20 mouse cellular contexts compared by ENCODE assay signal in the genomic region with DNA sequence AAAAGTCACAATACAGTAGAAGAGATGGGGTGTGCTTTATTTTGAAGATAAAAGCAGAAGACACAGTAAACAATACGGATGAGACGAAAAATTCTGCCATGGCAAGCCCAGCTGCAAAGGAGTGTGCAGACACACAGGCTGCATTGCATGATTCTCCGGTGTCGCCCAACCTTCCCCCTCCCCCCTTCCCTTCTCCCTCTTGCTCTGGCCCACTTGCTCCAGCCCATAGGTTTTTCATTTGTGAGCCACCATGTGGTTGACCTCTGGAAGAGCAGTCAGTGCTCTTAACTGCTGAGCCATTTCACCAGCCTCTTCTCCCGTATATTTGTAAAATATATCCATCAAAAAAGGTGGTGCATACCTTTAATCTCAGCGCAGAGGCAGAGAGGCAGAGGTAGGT. TPM values are rescaled to one million over a fixed set of nuclear protein-coding genes. Genes with fewer than 3 reads are reported as not detected.
A peak's percentile ranks its signal among the peaks of the same experiment; 100 is the strongest.
DNase-seq lines count a peak whose midpoint lies in the region; ATAC-seq and TF ChIP-seq lines count a peak whose summit lies in the region.
"Had no signal": no experiment of that assay in that cellular context is flagged by ENCODE, and none has a peak within 500 bp of the region (broad histone marks: within the 10 kb centered on the region; RNA-seq: fewer than 3 reads in every experiment).

No protein-coding gene starts in this region.

- WGBS in kidney, adult 2 months, result 41% methylated on average over 6 of the region's 6 CpGs
- WGBS in thymus, adult 2 months, result 49% methylated on average over 6 of the region's 6 CpGs

- no peak for TF ChIP-seq POLR2A in kidney, adult 2 months (IDR thresholded peaks at IDR 0.05; ENCODE audit: low read depth, low read length)
- TF ChIP-seq POLR2A in thymus, adult 2 months (IDR thresholded peaks at IDR 0.05; ENCODE audit: control insufficient read depth, extremely low read depth, insufficient read depth, low read length, poor library complexity), result no peak

- no peaks in the 10 kb centered on the region for H3K9me3 ChIP-seq in G1E (replicated peaks)
- H3K9me3 ChIP-seq: heart, embryonic 12.5 days; neural tube, embryonic 15.5 days had no signal

- no peak overlapping the region for H3K27ac ChIP-seq in kidney, adult 2 months (ENCODE audit: insufficient read depth, low read depth, low read length)
- H3K27ac ChIP-seq in thymus, adult 2 months (ENCODE audit: control insufficient read depth, insufficient read depth, low read length), result no peak overlapping the region
- H3K27ac ChIP-seq: macrophage; neural tube, embryonic 15.5 days had no signal

- H3K4me3 ChIP-seq in kidney, adult 2 months (ENCODE audit: insufficient read depth, low read depth, low read length), result no peak overlapping the region
- H3K4me3 ChIP-seq in G1E (ENCODE audit: low read depth, low read length), result peak overlapping the region; percentile 59; the same call in 1 of the 2 replicates
- H3K4me3 ChIP-seq in thymus, adult 2 months (ENCODE audit: control insufficient read depth, insufficient read depth, low read length), result no peak overlapping the region
- H3K4me3 ChIP-seq: heart, embryonic 12.5 days; neural tube, embryonic 15.5 days had no signal

- no peaks in the 10 kb centered on the region for H3K27me3 ChIP-seq in kidney, adult 2 months (replicated peaks; ENCODE audit: control insufficient read depth, insufficient read depth, low read length)
- H3K27me3 ChIP-seq in G1E (ENCODE audit: insufficient read depth, low read length), result no peaks in the 10 kb centered on the region
- H3K27me3 ChIP-seq in thymus, adult 2 months (ENCODE audit: control insufficient read depth, insufficient read depth, low read length), result no peaks in the 10 kb centered on the region
- H3K27me3 ChIP-seq: heart, embryonic 12.5 days; neural tube, embryonic 15.5 days had no signal

- no peaks in the 10 kb centered on the region for H3K36me3 ChIP-seq in kidney, adult 2 months (ENCODE audit: control insufficient read depth, insufficient read depth, low read length)
- H3K36me3 ChIP-seq in G1E (replicated peaks), result peaks cover 47% of the 10 kb centered on the region
- H3K36me3 ChIP-seq in thymus, adult 2 months (ENCODE audit: control insufficient read depth, insufficient read depth, low read length), result no peaks in the 10 kb centered on the region
- H3K36me3 ChIP-seq: neural tube, embryonic 15.5 days had no signal

- ATAC-seq in G1E (ENCODE audit: extremely low read depth, insufficient number of reproducible peaks, low FRiP score, poor library complexity, severe bottlenecking), result no peak
- no peak for ATAC-seq in activated CD4-positive, CD25-positive, alpha-beta regulatory T cell, adult 4 months
- no peak for ATAC-seq in megakaryocyte-erythroid progenitor cell, adult 5-6 weeks (replicated peaks; ENCODE audit: low FRiP score, low TSS enrichment, poor library complexity, severe bottlenecking)
- ATAC-seq: intestine, embryonic 16.5 days had no signal

- H3K4me1 ChIP-seq in kidney, adult 2 months (ENCODE audit: control insufficient read depth, insufficient read depth, low read length), result peaks cover 15% of the 10 kb centered on the region
- H3K4me1 ChIP-seq in G1E (ENCODE audit: insufficient read depth, low read depth, low read length), result peaks cover 35% of the 10 kb centered on the region
- peaks cover 11% of the 10 kb centered on the region for H3K4me1 ChIP-seq in thymus, adult 2 months (replicated peaks; ENCODE audit: control insufficient read depth, insufficient read depth, low read length)

- TF ChIP-seq CTCF in kidney, adult 2 months (conservative IDR thresholded peaks at IDR 0.05; ENCODE audit: insufficient read depth, insufficient read length, low read depth, low read length), result 0 out of 2 replicates have a peak, but pooled peaks have one; percentile 12
- no peak for TF ChIP-seq CTCF in G1E (IDR thresholded peaks at IDR 0.05; ENCODE audit: low read depth, low read length)
- TF ChIP-seq CTCF in thymus, adult 2 months (IDR thresholded peaks at IDR 0.05; ENCODE audit: borderline replicate concordance, control insufficient read depth, extremely low read depth, insufficient read depth, low read length, poor library complexity), result no peak

- no peak for DNase-seq in kidney, adult 2 months
- DNase-seq in kidney, postnatal 14 days, result no peak
- DNase-seq in 416B (ENCODE audit: low read depth) (peak; percentile 37), G1E (ENCODE audit: low spot score) (no peak)
- DNase-seq in induced T-regulatory cell, adult 2 months (ENCODE audit: low read depth), result peak; percentile 15
- no peak for DNase-seq in thymus, adult 2 months
- DNase-seq: adrenal gland, postnatal 14 days; cerebellum, adult 2 months; gastrocnemius, postnatal 25 days; kidney, postnatal 36 days; left cerebral cortex, postnatal 4 days; lung, adult 18-20 months; right cerebral cortex, adult 18-20 months; thymus, postnatal 25 days had no signal

RNA-seq across cellular contexts. Expression of a gene that starts 3.3 kb away (rescaled TPM):
- 225 and 226 TPM in 2 replicates for polyA plus RNA-seq in kidney, adult 2 months (2012; rRNA removed)
- total RNA-seq in G1E (2014; fragmentation: Nextera tagmentation) (134 and 135 TPM in 2 replicates), G1E (2017) (111 and 117 TPM in 2 replicates)
- polyA plus RNA-seq in G1E (2012), result 413 and 470 TPM in 2 replicates
- polyA plus RNA-seq in thymus, adult 2 months (2012; rRNA removed), result 90.9 and 94.2 TPM in 2 replicates
- polyA plus RNA-seq in activated CD4-positive, CD25-positive, alpha-beta regulatory T cell, adult 4 months (2017; shearing (Covaris generic)), result 10 to 100 TPM; 59.4 to 74.5 TPM
- total RNA-seq in megakaryocyte-erythroid progenitor cell, adult 5-6 weeks (2014; fragmentation: Nextera tagmentation), result 137 and 143 TPM in 2 replicates
- 152 and 170 TPM in 2 replicates for total RNA-seq in megakaryocyte-erythroid progenitor cell, adult 5-6 weeks (2017)

RNA-seq across cellular contexts. Expression of a gene that starts 37.6 kb away (rescaled TPM):
- polyA plus RNA-seq in kidney, adult 2 months (2012; rRNA removed), result 2,240 and 2,440 TPM in 2 replicates
- not detected in 2 replicates for total RNA-seq in G1E (2014; fragmentation: Nextera tagmentation)
- total RNA-seq in G1E (2017), result 0.41 and 0.49 TPM in 2 replicates
- polyA plus RNA-seq in G1E (2012), result not detected in 2 replicates
- 0.33 and 0.77 TPM in 2 replicates for polyA plus RNA-seq in thymus, adult 2 months (2012; rRNA removed)
- polyA plus RNA-seq in activated CD4-positive, CD25-positive, alpha-beta regulatory T cell, adult 4 months (2017; shearing (Covaris generic)), result 1 to 10 TPM; 3.4 to 4.5 TPM
- not detected in 2 replicates for total RNA-seq in megakaryocyte-erythroid progenitor cell, adult 5-6 weeks (2014; fragmentation: Nextera tagmentation)
- 0.11 and 0.75 TPM in 2 replicates for total RNA-seq in megakaryocyte-erythroid progenitor cell, adult 5-6 weeks (2017)
- total RNA-seq: adrenal gland, postnatal 14 days; gastrocnemius, postnatal 25 days; left cerebral cortex, postnatal 4 days had no signal
- polyA plus RNA-seq: macrophage had no signal

Comparison
In these comparisons a context has a peak if more than half of its experiments do, and no peak if none do; other contexts are left out.
1. DNase-seq: peak in 416B (single experiment) and induced T-regulatory cell, adult 2 months (single experiment); none in kidney, adult 2 months (single experiment), kidney, postnatal 14 days (single experiment), G1E (single experiment) and thymus, adult 2 months (single experiment).
2. RNA of a gene that starts 37.6 kb away (polyA plus RNA-seq): 2,240 to 2,440 TPM in kidney, adult 2 months; 3.4 to 4.5 TPM in activated CD4-positive, CD25-positive, alpha-beta regulatory T cell, adult 4 months, 0.33 to 0.77 TPM in thymus, adult 2 months and not detected in G1E; every median in the first group is over 100 times any median in the second.